Mouse (Mus musculus) urinary bladder, adult 2 months (tissue): ENCODE results near the gene Sult1d1. TPM values are rescaled to one million over a fixed set of nuclear protein-coding genes. Genes with fewer than 3 reads are reported as not detected.

ENCODE experiments used
- polyA plus RNA-seq: library from polyadenylated mRNA; depleted of rRNA; stranded (reverse); fragments of >200 nt; gene quantifications from 2 replicates; pipeline ENCODE4 v1.2.3, GENCODE M21; 2012; rRNA removed

The Sult1d1 gene
- polyA plus RNA-seq, 1 experiment = 0.04 TPM

Other genes with a start within 250 kb of the Sult1d1 start
- not detected in 2 replicates for gene Ugt2a3, start 231.8 kb downstream of the Sult1d1 start, polyA plus RNA-seq
- not detected in 2 replicates for gene Ugt2b38, start 144.8 kb downstream of the Sult1d1 start, polyA plus RNA-seq
- 0.01 TPM in 1 of 2 replicates, not detected in the other for gene Ugt2a2, start 86.8 kb downstream of the Sult1d1 start, polyA plus RNA-seq
- gene Gm43638, start 82.2 kb downstream of the Sult1d1 start, polyA plus RNA-seq = not detected in 2 replicates
- gene Ugt2a1, start 78.2 kb downstream of the Sult1d1 start, polyA plus RNA-seq = not detected in 2 replicates
- 0.25 and 0.33 TPM in 2 replicates for gene Sult1b1, start 30.8 kb downstream of the Sult1d1 start, polyA plus RNA-seq
- 4.1 and 8.0 TPM in 2 replicates for gene Sult1e1, start 22.6 kb upstream of the Sult1d1 start, polyA plus RNA-seq
- not detected in 2 replicates for gene Csn1s1, start 97.2 kb upstream of the Sult1d1 start, polyA plus RNA-seq
- gene Csn2, start 130.6 kb upstream of the Sult1d1 start, polyA plus RNA-seq = not detected in 2 replicates
- not detected in 2 replicates for gene Csn1s2a, start 205.5 kb upstream of the Sult1d1 start, polyA plus RNA-seq
- not detected in 2 replicates for gene Csn1s2b, start 239.1 kb upstream of the Sult1d1 start, polyA plus RNA-seq